Comparison of ENCODE assay signal across 20 mouse cellular contexts in genomic region chr6:145636682-145637081, GRCm38 (mm10). TPM values are rescaled to one million over a fixed set of nuclear protein-coding genes. Genes with fewer than 3 reads are reported as not detected.
"Had no signal": no experiment of that assay in that cellular context is flagged by ENCODE, and none has a peak within 500 bp of the region (broad histone marks: within the 10 kb centered on the region; RNA-seq: fewer than 3 reads in every experiment).

No protein-coding gene starts in this region.

- H3K4me1 ChIP-seq: midbrain, embryonic 13.5 days; midbrain, embryonic 15.5 days; neural tube, embryonic 12.5 days had no signal

- H3K9ac ChIP-seq: lung, embryonic 15.5 days; midbrain, embryonic 13.5 days; midbrain, embryonic 15.5 days; neural tube, embryonic 12.5 days; stomach, embryonic 15.5 days had no signal

- H3K4me3 ChIP-seq: lung, embryonic 15.5 days; midbrain, embryonic 13.5 days; midbrain, embryonic 15.5 days; neural tube, embryonic 12.5 days; stomach, embryonic 15.5 days had no signal

- H3K9me3 ChIP-seq: lung, embryonic 15.5 days; midbrain, embryonic 15.5 days; neural tube, embryonic 12.5 days; stomach, embryonic 15.5 days had no signal

- H3K4me2 ChIP-seq: lung, embryonic 15.5 days; midbrain, embryonic 11.5 days; midbrain, embryonic 13.5 days; midbrain, embryonic 15.5 days; neural tube, embryonic 12.5 days; stomach, embryonic 15.5 days had no signal

- H3K27ac ChIP-seq: lung, embryonic 15.5 days; midbrain, embryonic 13.5 days; midbrain, embryonic 15.5 days; neural tube, embryonic 12.5 days; stomach, embryonic 15.5 days; stomach, postnatal 0 days had no signal

- ATAC-seq: midbrain, embryonic 13.5 days; midbrain, embryonic 15.5 days had no signal

- H3K27me3 ChIP-seq: lung, embryonic 15.5 days; midbrain, embryonic 13.5 days; midbrain, embryonic 15.5 days; neural tube, embryonic 12.5 days; stomach, embryonic 15.5 days had no signal

- H3K36me3 ChIP-seq: lung, embryonic 15.5 days; midbrain, embryonic 13.5 days; midbrain, embryonic 15.5 days; neural tube, embryonic 12.5 days; stomach, embryonic 15.5 days had no signal

- DNase-seq: lung, adult 18-20 months; lung, postnatal 10 days; lung, postnatal 4 days; right cerebral cortex, postnatal 14 days; thymus, adult 2 months; thymus, postnatal 25 days; thymus, postnatal 4 days had no signal

RNA-seq across cellular contexts. Expression of gene Tuba3b, which starts 21.1 kb away (rescaled TPM):
- total RNA-seq: monocyte, adult 5-6 weeks; neutrophil, adult 5-6 weeks had no signal
- polyA plus RNA-seq: liver, embryonic 16.5 days; lung, embryonic 15.5 days; midbrain, embryonic 11.5 days; midbrain, embryonic 13.5 days; midbrain, embryonic 15.5 days; neural tube, embryonic 12.5 days; neural tube, embryonic 14.5 days; spleen, adult 2 months; stomach, embryonic 15.5 days; stomach, postnatal 0 days; urinary bladder, adult 2 months had no signal

RNA-seq across cellular contexts. Expression of gene Lmntd1, which starts 22.6 kb away (rescaled TPM):
- total RNA-seq: monocyte, adult 5-6 weeks had no signal
- polyA plus RNA-seq: liver, embryonic 16.5 days had no signal
